Mouse (Mus musculus) sigmoid colon, adult 10 weeks (tissue): ENCODE measurements around the gene Fndc3c1. TPM values are rescaled to one million over a fixed set of nuclear protein-coding genes. Genes with fewer than 3 reads are reported as not detected.

Experiments
- polyA plus RNA-seq: library from polyadenylated mRNA; stranded (reverse); fragments of 350-450 nt; fragmentation: Illumina TruSeq; extraction: RNeasy Lipid Tissue Mini Kit (QIAGEN cat#74804); gene quantifications from one replicate; pipeline ENCODE4 v1.2.3, GENCODE M21; 2014; ENCODE audit warnings: low read depth, low replicate concordance

The Fndc3c1 gene
- polyA plus RNA-seq = 0.09 TPM

GRCm38 (mm10) chrX:106485101-106485651 is at the start of gene Fndc3c1:
Fndc3c1 (minus strand) TSS chrX:106485401.

Other genes with a start within 250 kb of the Fndc3c1 start
- not detected for gene Fnd3c2, start 230.0 kb downstream of the Fndc3c1 start, polyA plus RNA-seq
- gene Gm5127, start 97.8 kb upstream of the Fndc3c1 start, polyA plus RNA-seq = 0.35 TPM
- gene Cysltr1, start 118.3 kb upstream of the Fndc3c1 start, polyA plus RNA-seq = 16.2 TPM